Mouse (Mus musculus) brain, embryonic 14.5 days (tissue): ENCODE data around the gene Glrp1.

Source experiments
- CTCF ChIP-seq: fragments of 200-500 bp; IDR thresholded peaks from 2 replicates; pipeline ENCODE4 v1.5.1; 2012; ENCODE audit warnings: inconsistent platforms, mild to moderate bottlenecking, moderate library complexity, borderline replicate concordance; ENCODE audit not compliant: insufficient read depth, insufficient read length; ENCODE audit errors: extremely low read depth
- POLR2A ChIP-seq: fragments of 200-500 bp; IDR thresholded peaks from 2 replicates; pipeline ENCODE4 v1.6.1; 2012; ENCODE audit warnings: mild to moderate bottlenecking, inconsistent platforms, borderline replicate concordance; ENCODE audit not compliant: poor library complexity, insufficient read depth, insufficient read length, severe bottlenecking; ENCODE audit errors: extremely low read depth

DNA sequence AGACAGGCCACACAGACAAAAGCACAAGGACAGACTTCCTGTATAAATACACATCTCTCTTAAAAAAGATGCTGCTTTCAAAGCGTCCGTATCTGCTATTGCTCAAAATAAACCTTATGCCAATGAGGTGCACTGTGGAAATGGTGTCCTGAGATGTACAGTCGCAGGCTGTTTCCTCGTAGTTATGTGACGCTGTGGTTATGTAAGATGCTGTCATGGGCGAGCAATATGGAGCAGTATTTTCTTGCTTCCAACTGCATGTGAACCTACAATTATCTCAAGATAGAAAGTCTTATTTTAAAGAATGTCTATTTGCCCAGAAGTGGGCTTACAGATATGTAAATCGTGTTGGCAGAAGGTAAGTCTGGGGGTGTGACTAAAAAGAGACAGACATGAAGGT, 37.3 kb upstream of the Glrp1 start:
- TF ChIP-seq CTCF (no peak), POLR2A (no peak)
